Mouse (Mus musculus) MN1 (cell line): Measurements from ENCODE around the gene Poldip3.

Experiments
- DNase-seq: peaks from one replicate; pipeline ENCODE4 v3.0.0-alpha.2; 2016; ENCODE audit warnings: low spot score

The Poldip3 gene

GRCm38 (mm10) chr15:83084022-83084640 is 65.1 kb downstream of the Poldip3 start:
- peak; percentile 92 for DNase-seq

- no peak for DNase-seq
These were observed 65.7 kb downstream of the Poldip3 start for GRCm38 (mm10) chr15:83083530-83083929.
